Mouse (Mus musculus) bone marrow macrophage, adult 2 months (primary cell): ENCODE measurements at regions not wholly inside any gene's neighbourhood (a gene's known extent, or its start where the extent isn't known, plus 50 kb on each side); places are given as distances from the start of the nearest gene placed in this dataset.

Experiments used
- CTCF ChIP-seq: IDR thresholded peaks from 2 replicates; pipeline ENCODE4 v1.5.1; 2012; ENCODE audit warnings: low read depth, mild to moderate bottlenecking, low read length, moderate library complexity
- POLR2A ChIP-seq: IDR thresholded peaks from 2 replicates; pipeline ENCODE4 v1.6.1; 2012; ENCODE audit warnings: mild to moderate bottlenecking, low read depth, low read length, borderline replicate concordance

GRCm38 (mm10) chr13:43726895-43727341 lies 57.7 kb upstream of the Cd83 start:
- TF ChIP-seq CTCF (no peak), POLR2A (no peak)
